Mouse (Mus musculus) C2C12 (cell line): ENCODE results near the gene Gadd45b. TPM values are rescaled to one million over a fixed set of nuclear protein-coding genes. Genes with fewer than 3 reads are reported as not detected.

ENCODE experiments used
- H3K27me3 ChIP-seq: one replicate; pipeline ENCODE4 v1.6.1; 2011; ENCODE audit not compliant: control insufficient read depth, insufficient read depth, insufficient read length
- H3K36me3 ChIP-seq: one replicate; pipeline ENCODE4 v1.6.1; 2011; ENCODE audit not compliant: control insufficient read depth, insufficient read depth
- H3K4me3 ChIP-seq: one replicate; pipeline ENCODE4 v1.5.1; 2011; ENCODE audit warnings: mild to moderate bottlenecking, control low read depth; ENCODE audit not compliant: poor library complexity, insufficient read depth, severe bottlenecking
- H3K79me2 ChIP-seq: one replicate; pipeline ENCODE4 v1.6.1; 2011; ENCODE audit not compliant: control insufficient read depth, insufficient read depth
- H3K79me3 ChIP-seq: one replicate; pipeline ENCODE4 v1.6.1; 2011; ENCODE audit warnings: low read depth, control low read depth
- H3ac ChIP-seq: one replicate; pipeline ENCODE3; 2011; ENCODE audit warnings: low read depth; ENCODE audit not compliant: control insufficient read depth, insufficient read length
- CEBPB ChIP-seq: IDR thresholded peaks from one replicate; pipeline ENCODE4 v1.6.1; 2011; ENCODE audit warnings: low read depth, mild to moderate bottlenecking, control low read depth, moderate library complexity
- CTCF ChIP-seq: IDR thresholded peaks from one replicate; pipeline ENCODE4 v1.5.1; 2011; ENCODE audit not compliant: control insufficient read depth, insufficient read depth, insufficient read length
- FOSL1 ChIP-seq: IDR thresholded peaks from one replicate; pipeline ENCODE4 v1.8.0; 2011; ENCODE audit warnings: mild to moderate bottlenecking, low read length; ENCODE audit not compliant: poor library complexity, insufficient read depth, severe bottlenecking
- MAX ChIP-seq: IDR thresholded peaks from one replicate; pipeline ENCODE4 v1.6.1; 2011; ENCODE audit warnings: mild to moderate bottlenecking, control low read depth
- MYOD1 ChIP-seq: IDR thresholded peaks from one replicate; pipeline ENCODE4 v1.6.1; 2011; ENCODE audit warnings: low read depth; ENCODE audit not compliant: control insufficient read depth, insufficient read length
- MYOG ChIP-seq: IDR thresholded peaks from one replicate; pipeline ENCODE4 v1.6.1; 2011; ENCODE audit not compliant: control insufficient read depth, insufficient read length; ENCODE audit errors: extremely low read depth
- USF1 ChIP-seq: IDR thresholded peaks from one replicate; pipeline ENCODE4 v1.6.1; 2011; ENCODE audit warnings: low read depth, mild to moderate bottlenecking, control low read depth, moderate library complexity
- polyA plus RNA-seq: library from polyadenylated mRNA; unstranded; fragments of >200 nt; fragmentation: generic; extraction: Trizol; gene quantifications from one replicate; pipeline ENCODE4 v1.2.1, GENCODE M21; 2012; ENCODE audit warnings: missing spikeins

Gadd45b gene
- polyA plus RNA-seq, 1 experiment, result 37.2 TPM

- no peaks in the 10 kb centered on the region for H3K79me3 ChIP-seq
- TF ChIP-seq CTCF (no peak), MYOD1 (peak; percentile 44), FOSL1 (no peak), CEBPB (no peak), MYOG (no peak)
- no peak overlapping the region for H3K4me3 ChIP-seq
- no peaks in the 10 kb centered on the region for H3K36me3 ChIP-seq
- peak overlapping the region; percentile 10 for H3ac ChIP-seq
- no peaks in the 10 kb centered on the region for H3K27me3 ChIP-seq
- H3K79me2 ChIP-seq, result no peaks in the 10 kb centered on the region
These were observed 31.0 kb downstream of the Gadd45b start for GRCm38 (mm10) chr10:80960551-80961508.

GRCm38 (mm10) chr10:80962051-80962472 is 32.2 kb downstream of the Gadd45b start:
- H3ac ChIP-seq, result no peak overlapping the region

GRCm38 (mm10) chr10:80962585-80962984 is 32.7 kb downstream of the Gadd45b start:
- Histone ChIP-seq H3K36me3 (no peaks in the 10 kb centered on the region), H3K4me3 (no peak overlapping the region), H3K27me3 (no peaks in the 10 kb centered on the region), H3K79me3 (no peaks in the 10 kb centered on the region), H3ac (no peak overlapping the region), H3K79me2 (no peaks in the 10 kb centered on the region)
- no peak for TF ChIP-seq USF1

More at GRCm38 (mm10) chr10:80962051-80962472, 32.2 kb downstream of the Gadd45b start:
- TF ChIP-seq MYOG (no peak), MAX (no peak), FOSL1 (no peak), USF1 (no peak), MYOD1 (no peak), CTCF (no peak), CEBPB (no peak)
- no peaks in the 10 kb centered on the region for H3K79me2 ChIP-seq
- H3K36me3 ChIP-seq, result no peaks in the 10 kb centered on the region
- H3K27me3 ChIP-seq, result no peaks in the 10 kb centered on the region
- H3K79me3 ChIP-seq, result no peaks in the 10 kb centered on the region
- no peak overlapping the region for H3K4me3 ChIP-seq

- Histone ChIP-seq H3K36me3 (no peaks in the 10 kb centered on the region), H3ac (no peak overlapping the region), H3K79me2 (no peaks in the 10 kb centered on the region), H3K4me3 (no peak overlapping the region), H3K27me3 (no peaks in the 10 kb centered on the region), H3K79me3 (no peaks in the 10 kb centered on the region)
- TF ChIP-seq MYOG, result no peak
- TF ChIP-seq MAX, result no peak
- TF ChIP-seq CTCF, result no peak
- no peak for TF ChIP-seq MYOD1
- TF ChIP-seq CEBPB, result no peak
- TF ChIP-seq FOSL1, result no peak
- TF ChIP-seq USF1, result no peak
These were observed 33.4 kb downstream of the Gadd45b start for GRCm38 (mm10) chr10:80963031-80963975.

- Histone ChIP-seq H3K4me3 (no peak overlapping the region), H3K79me2 (no peaks in the 10 kb centered on the region), H3ac (no peak overlapping the region), H3K36me3 (no peaks in the 10 kb centered on the region), H3K27me3 (no peaks in the 10 kb centered on the region), H3K79me3 (no peaks in the 10 kb centered on the region)
- no peak for TF ChIP-seq CTCF
- TF ChIP-seq MYOG, result no peak
- TF ChIP-seq MAX, result no peak
- TF ChIP-seq MYOD1, result no peak
- no peak for TF ChIP-seq CEBPB
- TF ChIP-seq USF1, result no peak
- TF ChIP-seq FOSL1, result no peak
These were observed 36.4 kb downstream of the Gadd45b start for GRCm38 (mm10) chr10:80966296-80966695.
